Mouse (Mus musculus): ENCODE results near the gene Cyp19a1.

DNA sequence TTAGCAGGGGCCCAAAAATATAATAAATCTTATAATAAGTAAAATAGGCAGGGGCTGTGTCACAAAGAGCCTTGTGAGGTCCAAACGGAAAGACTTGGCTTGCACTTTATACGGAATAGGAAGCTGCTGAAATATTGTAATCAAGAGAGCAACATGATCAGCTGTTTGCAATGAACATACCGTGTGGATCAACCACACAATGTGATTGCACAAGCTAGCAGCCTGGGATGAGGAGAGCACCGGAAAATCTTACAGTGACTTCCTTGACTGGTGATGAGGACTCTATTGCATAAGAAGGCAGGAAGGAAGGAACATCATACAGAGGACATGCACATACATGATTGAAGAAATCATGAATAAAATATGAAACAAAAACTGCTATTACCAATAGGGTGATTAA lies 7.4 kb upstream of the Cyp19a1 start:
- TF ChIP-seq CTCF (IDR thresholded peaks at IDR 0.05; ENCODE audit: borderline replicate concordance, control insufficient read depth, extremely low read depth, insufficient read depth, low read length, poor library complexity) (no peak), POLR2A (IDR thresholded peaks at IDR 0.05; ENCODE audit: control insufficient read depth, extremely low read depth, insufficient read depth, low read length, poor library complexity) (no peak)

Data from thymus, adult 2 months (tissue).